Mouse (Mus musculus): ENCODE measurements around the gene Ankrd63. TPM values are rescaled to one million over a fixed set of nuclear protein-coding genes. Genes with fewer than 3 reads are reported as not detected.

The Ankrd63 gene
- polyA plus RNA-seq, 1 experiment from 2014 or later, result 0.05 TPM

DNA sequence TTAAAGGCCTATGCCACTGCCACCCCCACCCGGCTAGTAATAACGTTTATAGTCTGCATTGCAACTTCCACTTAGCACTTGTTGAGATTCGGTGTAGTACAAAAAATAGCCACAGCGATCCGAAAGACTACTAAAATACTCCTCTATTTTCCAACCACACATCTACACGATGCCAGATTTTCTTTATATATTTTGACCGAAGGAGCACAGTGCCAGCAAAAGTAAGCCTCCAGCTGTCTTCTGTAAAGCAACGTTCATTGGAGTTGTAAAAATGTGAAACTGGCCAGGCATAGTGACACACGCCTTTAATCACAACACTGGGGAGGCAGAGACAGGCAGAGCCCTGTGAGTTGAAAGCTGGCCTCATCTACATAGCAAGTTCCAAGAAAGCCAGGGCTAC is 37.4 kb upstream of the Ankrd63 start:
- no peak for ATAC-seq
- H3K36me3 ChIP-seq (ENCODE audit: insufficient read depth, low read length), result no peaks in the 10 kb centered on the region

DNA sequence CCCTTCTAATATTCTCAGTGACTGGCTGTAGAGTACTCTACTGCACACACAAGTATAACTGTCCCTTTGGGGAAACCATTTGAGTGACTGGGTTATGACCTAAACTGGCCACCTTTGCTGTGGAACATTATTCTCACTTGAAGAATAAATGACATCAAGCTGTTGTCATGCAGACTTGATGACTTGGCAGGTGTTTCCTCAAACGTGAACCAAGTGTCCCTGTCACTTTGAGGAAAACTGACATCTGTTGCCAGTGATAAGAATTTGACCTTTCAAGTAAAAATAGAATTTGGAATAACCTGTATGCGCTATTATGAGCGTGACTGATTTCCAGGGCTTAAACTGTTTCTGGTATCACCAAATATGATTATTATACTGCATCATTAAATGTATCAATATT is 36.6 kb upstream of the Ankrd63 start:
- Histone ChIP-seq H3K27ac (ENCODE audit: low read length) (no peak overlapping the region), H3K9ac (replicated peaks; ENCODE audit: low read depth) (no peak overlapping the region), H3K4me1 (ENCODE audit: insufficient read depth, low read depth, low read length) (peaks cover 8% of the 10 kb centered on the region; the same call in 1 of the 2 replicates), H3K9me3 (ENCODE audit: low read length) (no peaks in the 10 kb centered on the region), H3K4me2 (replicated peaks; ENCODE audit: low read depth, low read length) (no peak overlapping the region), H3K36me3 (ENCODE audit: insufficient read depth, low read length) (no peaks in the 10 kb centered on the region), H3K27me3 (replicated peaks; ENCODE audit: insufficient read depth, low read length) (no peaks in the 10 kb centered on the region), H3K4me3 (ENCODE audit: low read depth, low read length) (no peak overlapping the region)
- no peak for ATAC-seq
- DNase-seq (ENCODE audit: low spot score), result no peak
- 45% methylated on average over 3 of the region's 3 CpGs for WGBS
- TF ChIP-seq CTCF (IDR thresholded peaks at IDR 0.05) (no peak), EP300 (IDR thresholded peaks at IDR 0.05) (no peak)

More for the DNA sequence above, 37.4 kb upstream of the Ankrd63 start:
- Histone ChIP-seq H3K27me3 (replicated peaks; ENCODE audit: insufficient read depth, low read length) (no peaks in the 10 kb centered on the region), H3K4me1 (ENCODE audit: insufficient read depth, low read depth, low read length) (peaks cover 9% of the 10 kb centered on the region; the same call in 1 of the 2 replicates), H3K27ac (ENCODE audit: low read length) (no peak overlapping the region), H3K9ac (replicated peaks; ENCODE audit: low read depth) (no peak overlapping the region), H3K9me3 (ENCODE audit: low read length) (no peaks in the 10 kb centered on the region), H3K4me2 (replicated peaks; ENCODE audit: low read depth, low read length) (no peak overlapping the region), H3K4me3 (ENCODE audit: low read depth, low read length) (no peak overlapping the region)
- 52% methylated on average over 9 of the region's 9 CpGs for WGBS
- DNase-seq (ENCODE audit: low spot score), result no peak
- TF ChIP-seq CTCF (IDR thresholded peaks at IDR 0.05), result no peak
- TF ChIP-seq EP300 (IDR thresholded peaks at IDR 0.05), result no peak

DNA sequence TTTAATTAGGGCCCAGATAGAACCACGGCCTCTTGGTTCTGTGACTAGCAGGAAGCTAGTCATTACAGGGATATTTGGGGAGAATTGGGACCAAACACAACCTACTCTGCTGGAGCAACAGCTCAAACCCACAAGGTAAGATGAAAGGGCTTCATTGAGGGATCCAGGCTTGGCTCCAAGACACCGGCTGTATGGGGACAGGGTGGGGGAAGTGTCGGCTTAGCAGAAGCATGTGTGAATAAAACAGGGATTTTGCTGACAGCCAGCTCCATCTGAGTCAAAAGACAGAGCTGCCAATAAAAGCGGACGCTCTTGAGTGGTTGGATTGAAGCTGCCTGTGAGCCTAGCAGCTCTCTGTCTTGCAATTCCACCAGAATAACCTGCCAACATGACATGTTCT is 29.6 kb upstream of the Ankrd63 start:
- no peak for TF ChIP-seq CTCF (IDR thresholded peaks at IDR 0.05)
- no peak for TF ChIP-seq EP300 (IDR thresholded peaks at IDR 0.05)
- Histone ChIP-seq H3K4me3 (ENCODE audit: low read depth, low read length) (no peak overlapping the region), H3K9me3 (ENCODE audit: low read length) (no peaks in the 10 kb centered on the region), H3K4me2 (replicated peaks; ENCODE audit: low read depth, low read length) (no peak overlapping the region), H3K9ac (replicated peaks; ENCODE audit: low read depth) (no peak overlapping the region), H3K4me1 (ENCODE audit: insufficient read depth, low read depth, low read length) (peaks cover 4% of the 10 kb centered on the region; the same call in 1 of the 2 replicates), H3K36me3 (ENCODE audit: insufficient read depth, low read length) (no peaks in the 10 kb centered on the region), H3K27me3 (replicated peaks; ENCODE audit: insufficient read depth, low read length) (no peaks in the 10 kb centered on the region), H3K27ac (ENCODE audit: low read length) (no peak overlapping the region)
- DNase-seq (ENCODE audit: low spot score) (no peak), ATAC-seq (no peak)
- WGBS, result 59% methylated on average over 5 of the region's 5 CpGs

DNA sequence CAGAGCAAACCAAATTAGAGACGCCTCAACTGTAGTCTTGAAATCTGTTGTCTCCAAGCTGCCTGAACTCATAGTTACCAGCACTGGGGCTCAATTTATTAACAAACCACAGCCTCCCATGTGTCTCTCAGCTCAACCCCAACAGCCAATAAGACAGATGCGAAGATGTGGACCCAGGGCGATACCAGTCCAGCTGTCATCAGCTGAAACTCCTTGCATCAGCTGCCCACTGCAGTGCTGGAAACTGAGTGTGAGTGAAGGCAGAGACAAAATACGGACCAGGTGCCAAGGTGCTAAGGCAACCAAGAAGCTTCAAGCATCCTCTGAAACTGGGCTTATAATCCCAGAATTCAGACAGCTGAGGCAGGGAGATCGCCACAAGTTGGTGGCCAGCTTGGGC is 28.2 kb upstream of the Ankrd63 start:
- 76% methylated on average over 5 of the region's 5 CpGs for WGBS
- H3K4me1 ChIP-seq (ENCODE audit: insufficient read depth, low read depth, low read length), result peaks cover 12% of the 10 kb centered on the region; the same call in 1 of the 2 replicates
- H3K4me2 ChIP-seq (replicated peaks; ENCODE audit: low read depth, low read length), result no peak overlapping the region
- H3K36me3 ChIP-seq (ENCODE audit: insufficient read depth, low read length), result no peaks in the 10 kb centered on the region
- H3K27ac ChIP-seq (ENCODE audit: low read length), result no peak overlapping the region
- ATAC-seq, result no peak
- H3K9me3 ChIP-seq (ENCODE audit: low read length), result no peaks in the 10 kb centered on the region
- no peak for DNase-seq (ENCODE audit: low spot score)
- H3K27me3 ChIP-seq (replicated peaks; ENCODE audit: insufficient read depth, low read length), result no peaks in the 10 kb centered on the region
- no peak overlapping the region for H3K9ac ChIP-seq (replicated peaks; ENCODE audit: low read depth)
- no peak overlapping the region for H3K4me3 ChIP-seq (ENCODE audit: low read depth, low read length)
- no peak for TF ChIP-seq CTCF (IDR thresholded peaks at IDR 0.05)
- TF ChIP-seq EP300 (IDR thresholded peaks at IDR 0.05), result no peak

DNA sequence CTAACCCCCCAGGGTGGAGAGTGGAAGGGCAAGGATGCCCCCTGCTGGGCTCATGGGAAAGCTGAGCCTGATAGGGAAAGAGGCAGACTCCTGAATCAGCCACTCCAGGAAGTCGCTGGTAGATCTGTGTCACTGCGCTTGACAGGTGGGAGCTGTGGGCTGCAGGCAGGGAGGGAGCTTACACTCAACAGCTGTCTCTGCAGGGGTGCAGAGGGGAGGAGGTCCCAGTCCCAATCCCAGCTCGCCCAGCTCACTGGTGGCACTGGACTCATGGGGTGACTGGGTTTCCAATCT is 26.8 kb upstream of the Ankrd63 start:
- Histone ChIP-seq H3K4me3 (ENCODE audit: low read depth, low read length) (no peak overlapping the region), H3K27ac (ENCODE audit: low read length) (no peak overlapping the region), H3K4me2 (replicated peaks; ENCODE audit: low read depth, low read length) (no peak overlapping the region), H3K9me3 (ENCODE audit: low read length) (no peaks in the 10 kb centered on the region), H3K36me3 (ENCODE audit: insufficient read depth, low read length) (no peaks in the 10 kb centered on the region), H3K27me3 (replicated peaks; ENCODE audit: insufficient read depth, low read length) (no peaks in the 10 kb centered on the region), H3K4me1 (ENCODE audit: insufficient read depth, low read depth, low read length) (peaks cover 12% of the 10 kb centered on the region; the same call in 1 of the 2 replicates), H3K9ac (replicated peaks; ENCODE audit: low read depth) (no peak overlapping the region)
- DNase-seq (ENCODE audit: low spot score), result peak; percentile 61
- 5% methylated on average over 3 of the region's 3 CpGs for WGBS
- peak; percentile 90 for TF ChIP-seq CTCF (IDR thresholded peaks at IDR 0.05)
- no peak for TF ChIP-seq EP300 (IDR thresholded peaks at IDR 0.05)
- ATAC-seq, result peak; percentile 37

DNA sequence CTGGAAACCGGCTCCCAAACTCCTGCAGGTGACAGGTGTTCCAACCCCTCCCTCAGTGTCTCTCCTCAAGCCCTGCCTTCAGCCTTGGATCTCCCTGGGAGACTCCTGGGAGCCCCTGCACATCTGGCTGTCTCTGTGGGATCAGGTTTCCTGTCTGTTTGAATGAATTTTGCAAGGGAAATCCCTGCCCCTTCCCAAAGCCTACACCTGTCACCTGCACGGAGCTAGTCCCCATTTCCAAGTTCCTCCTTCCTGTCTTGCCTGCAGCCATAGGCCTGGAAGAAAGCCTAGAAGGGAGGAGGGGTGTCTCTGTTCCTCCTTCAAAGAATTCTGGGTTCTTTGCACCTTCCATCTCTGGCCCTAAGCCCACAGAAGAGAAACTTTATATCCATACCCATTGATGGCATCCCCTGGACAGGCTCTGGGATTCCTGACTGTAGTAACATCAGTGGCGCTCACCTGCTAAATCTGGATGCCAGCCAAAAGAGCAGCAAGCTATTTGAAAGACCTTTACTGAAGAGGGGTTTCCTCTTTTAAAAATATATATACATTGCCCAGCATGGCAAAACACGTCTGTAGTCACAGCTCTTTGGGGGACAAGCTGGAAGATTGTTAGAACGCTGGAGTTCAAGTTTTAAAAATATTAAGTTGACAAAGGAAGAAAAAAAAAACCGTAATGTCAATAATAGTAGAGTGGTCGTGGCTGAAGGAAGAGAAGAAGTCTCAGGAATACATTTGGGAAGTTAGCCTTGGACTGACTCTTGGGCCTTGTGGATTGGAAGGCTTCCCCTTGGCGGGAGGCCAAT is 26.3 kb upstream of the Ankrd63 start:
- H3K4me2 ChIP-seq (replicated peaks; ENCODE audit: low read depth, low read length), result no peak overlapping the region
- no peak overlapping the region for H3K27ac ChIP-seq (ENCODE audit: low read length)
- no peaks in the 10 kb centered on the region for H3K9me3 ChIP-seq (ENCODE audit: low read length)
- H3K36me3 ChIP-seq (ENCODE audit: insufficient read depth, low read length), result no peaks in the 10 kb centered on the region
- no peaks in the 10 kb centered on the region for H3K27me3 ChIP-seq (replicated peaks; ENCODE audit: insufficient read depth, low read length)
- H3K4me1 ChIP-seq (ENCODE audit: insufficient read depth, low read depth, low read length), result peaks cover 12% of the 10 kb centered on the region; the same call in 1 of the 2 replicates
- WGBS, result 19% methylated on average over 8 of the region's 8 CpGs
- DNase-seq (ENCODE audit: low spot score) (no peak), ATAC-seq (no peak)
- no peak overlapping the region for H3K9ac ChIP-seq (replicated peaks; ENCODE audit: low read depth)
- no peak overlapping the region for H3K4me3 ChIP-seq (ENCODE audit: low read depth, low read length)
- TF ChIP-seq EP300 (IDR thresholded peaks at IDR 0.05), result no peak
- no peak for TF ChIP-seq CTCF (IDR thresholded peaks at IDR 0.05)
